Mouse (Mus musculus) erythroblast, embryonic 14.5 days (primary cell): Measurements from ENCODE around the gene Apmap.

Experiments used
- GATA1 ChIP-seq: IDR thresholded peaks from 2 replicates; pipeline ENCODE4 v1.6.1; 2012; ENCODE audit warnings: low read length, inconsistent platforms, mixed read lengths
- TAL1 ChIP-seq: IDR thresholded peaks from 3 replicates; pipeline ENCODE4 v1.6.1; 2012; ENCODE audit warnings: low read length, inconsistent platforms, mixed read lengths

- no peak for TF ChIP-seq GATA1
- TF ChIP-seq TAL1 = no peak
Observed at GRCm38 (mm10) chr2:150600263-150600662, 8.1 kb downstream of the Apmap start.
